Mouse (Mus musculus) right cerebral cortex, postnatal 10 days (tissue): ENCODE data around the gene Anxa2.

Experiments used
- DNase-seq, 2 experiments: peaks; one replicate each; pipeline ENCODE4 v3.0.0; 2021; ENCODE audit warnings: low spot score in 2 of 2

The Anxa2 gene

DNA sequence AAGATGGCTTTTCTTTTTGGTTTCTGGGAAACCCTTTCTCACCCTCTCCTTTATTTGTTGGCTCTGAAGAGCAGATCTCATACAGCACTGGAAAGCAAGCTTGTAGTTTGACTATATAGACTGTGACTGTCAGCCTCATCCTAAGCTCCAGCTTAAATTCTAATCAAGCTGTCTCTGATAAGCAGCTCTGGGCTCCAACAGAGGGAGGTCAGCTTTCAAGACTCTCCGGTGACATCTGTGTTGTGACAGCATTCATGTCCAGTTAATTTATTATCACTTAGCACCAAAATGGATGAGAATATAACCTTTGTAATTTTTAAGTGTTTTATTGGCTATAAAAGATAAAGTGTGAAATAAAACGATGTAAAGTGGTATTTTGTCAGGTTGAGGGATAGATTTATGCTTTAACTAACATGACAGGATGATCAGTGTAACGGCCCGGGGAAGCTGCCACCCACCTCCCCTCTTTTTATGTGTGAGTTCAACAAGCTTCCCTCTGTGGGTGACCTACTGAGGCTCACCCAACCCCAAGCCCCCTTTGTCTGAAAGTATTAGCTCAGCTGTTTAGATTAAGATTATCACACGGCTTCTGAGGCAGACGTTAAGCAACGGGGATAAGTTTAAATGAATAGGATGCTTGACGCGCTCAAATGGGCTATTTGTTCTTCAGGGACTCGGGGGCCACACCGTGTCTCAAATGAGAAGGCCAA is 58.6 kb downstream of the Anxa2 start:
- DNase-seq, result no peak

DNA sequence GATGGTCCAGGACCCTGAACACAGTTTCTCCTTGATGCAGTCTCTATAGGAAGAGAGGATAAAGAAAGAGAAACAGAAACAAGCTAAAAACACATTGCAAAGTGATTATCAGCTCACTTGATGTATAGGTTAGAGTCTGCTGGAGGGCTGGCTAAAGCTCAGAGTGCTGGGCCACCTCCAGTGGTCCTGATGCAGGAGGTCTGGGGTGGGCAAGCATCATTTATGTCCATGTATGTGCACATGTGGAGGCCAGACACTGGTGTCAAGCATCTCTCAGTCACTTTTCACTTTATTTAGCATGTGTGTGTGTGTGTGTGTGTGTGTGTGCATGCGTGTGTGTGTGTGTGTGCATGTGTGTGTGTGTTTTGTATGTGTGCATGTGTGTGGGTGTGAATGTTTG is 59.3 kb downstream of the Anxa2 start:
- no peak for DNase-seq

DNA sequence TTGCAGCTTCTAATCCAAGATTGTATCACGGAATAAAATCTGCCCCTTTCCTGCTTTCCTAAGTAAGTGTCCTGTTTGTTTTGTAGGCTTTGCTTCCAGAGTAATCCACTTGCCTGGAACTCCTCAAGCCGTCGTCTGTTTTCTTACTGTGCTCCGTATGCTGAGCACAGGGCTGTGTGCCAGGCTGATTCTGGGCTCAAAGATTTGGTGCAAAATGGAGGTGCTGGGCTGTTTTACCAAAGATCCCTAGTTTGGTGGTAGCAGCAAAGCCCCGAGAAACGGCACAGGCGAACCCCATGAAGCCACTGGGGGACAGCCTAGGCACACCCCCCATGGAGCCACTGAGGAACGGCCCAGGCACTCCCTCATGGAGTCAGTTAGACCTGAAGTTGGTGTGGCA is 60.8 kb downstream of the Anxa2 start:
- peak; percentile 49 to 66 for DNase-seq

DNA sequence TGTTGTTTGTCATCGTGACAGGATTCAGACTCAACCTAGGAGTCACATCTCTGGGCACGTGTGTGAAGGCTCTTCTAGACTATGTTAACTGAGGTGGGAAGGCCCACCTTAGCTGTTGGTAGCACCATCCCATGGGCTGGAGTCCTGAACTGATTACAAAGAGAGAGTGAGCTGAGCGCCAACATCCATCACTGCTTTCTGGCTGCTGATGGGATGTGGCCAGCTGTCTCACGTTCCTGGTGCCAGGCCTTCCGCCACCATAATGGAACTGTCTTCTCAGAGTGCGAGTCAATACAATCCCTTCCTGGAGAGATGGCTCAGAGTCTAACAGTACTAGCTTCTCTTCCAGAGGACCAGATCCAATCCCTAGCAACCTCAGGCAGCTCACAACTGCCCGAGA is 62.0 kb downstream of the Anxa2 start:
- DNase-seq, result no peak

DNA sequence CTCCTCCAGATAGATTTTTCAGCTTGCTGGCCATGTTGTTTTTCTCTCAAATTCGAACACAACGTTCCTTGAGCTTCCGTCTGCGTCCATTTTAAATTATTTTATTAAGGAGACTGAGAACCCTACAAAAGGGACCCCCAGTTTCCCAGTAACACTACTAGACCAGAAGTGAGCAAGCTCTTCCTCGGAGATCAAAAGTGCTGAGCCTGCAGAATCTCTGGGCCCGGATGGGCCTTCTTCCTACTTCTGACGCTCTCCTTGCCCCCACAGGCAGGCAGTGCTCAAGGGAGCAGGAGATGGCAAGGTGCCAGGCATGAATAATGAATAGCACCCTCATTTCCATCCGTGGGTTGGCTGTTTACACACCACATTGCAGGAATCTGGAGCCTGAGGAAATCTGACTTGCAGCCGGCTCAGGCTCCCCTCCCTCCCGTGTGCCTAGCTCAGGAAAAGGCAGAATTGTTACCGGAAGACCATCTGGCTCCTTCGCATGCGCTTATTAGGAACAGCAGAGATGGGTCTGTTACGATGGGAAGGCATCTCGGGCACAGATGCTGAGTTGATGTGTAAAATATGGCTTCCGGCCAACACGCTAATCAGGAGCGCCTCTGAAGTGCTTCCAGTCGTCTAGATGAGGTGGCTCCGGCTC is 64.1 kb downstream of the Anxa2 start:
- DNase-seq, result peak; percentile 87 to 91
